Mouse (Mus musculus): ENCODE data around the gene Bcar1.
A peak's percentile ranks its signal among the peaks of the same experiment; 100 is the strongest.

Bcar1 gene

GRCm38 (mm10) chr8:111743792-111744696 lies at the start of gene Bcar1:
Gene Bcar1 (minus strand): TSS chr8:111743809.
- DNase-seq = peak; percentile 82 to 93

GRCm38 (mm10) chr8:111789639-111790038 lies 46.0 kb upstream of the Bcar1 start:
- DNase-seq = no peak

GRCm38 (mm10) chr8:111789200-111789599 lies 45.6 kb upstream of the Bcar1 start:
- DNase-seq = no peak

GRCm38 (mm10) chr8:111788497-111788896 lies 44.9 kb upstream of the Bcar1 start:
- DNase-seq = no peak

- DNase-seq = no peak
Observed at GRCm38 (mm10) chr8:111788085-111788484, 44.5 kb upstream of the Bcar1 start.

GRCm38 (mm10) chr8:111787683-111788082 lies 44.1 kb upstream of the Bcar1 start:
- DNase-seq = no peak

GRCm38 (mm10) chr8:111786701-111787588 lies 43.3 kb upstream of the Bcar1 start:
- DNase-seq = no peak

- DNase-seq = no peak
Observed at GRCm38 (mm10) chr8:111786116-111786515, 42.5 kb upstream of the Bcar1 start.

GRCm38 (mm10) chr8:111782671-111783394 lies 39.2 kb upstream of the Bcar1 start:
- no peak for DNase-seq

- DNase-seq = no peak
Observed at GRCm38 (mm10) chr8:111782161-111782560, 38.6 kb upstream of the Bcar1 start.

- DNase-seq = no peak
Observed at GRCm38 (mm10) chr8:111780697-111781424, 37.3 kb upstream of the Bcar1 start.

GRCm38 (mm10) chr8:111779690-111780089 lies 36.1 kb upstream of the Bcar1 start:
- DNase-seq = peak; percentile 75 to 76

GRCm38 (mm10) chr8:111778801-111779200 lies 35.2 kb upstream of the Bcar1 start:
- DNase-seq = no peak

GRCm38 (mm10) chr8:111776492-111776891 lies 32.9 kb upstream of the Bcar1 start:
- DNase-seq = no peak

GRCm38 (mm10) chr8:111775766-111776165 lies 32.2 kb upstream of the Bcar1 start:
- no peak for DNase-seq

- DNase-seq = no peak
Observed at GRCm38 (mm10) chr8:111773476-111773875, 29.9 kb upstream of the Bcar1 start.

- no peak for DNase-seq
Observed at GRCm38 (mm10) chr8:111773057-111773456, 29.4 kb upstream of the Bcar1 start.

GRCm38 (mm10) chr8:111772083-111772482 lies 28.5 kb upstream of the Bcar1 start:
- DNase-seq = no peak

- no peak for DNase-seq
Observed at GRCm38 (mm10) chr8:111771625-111772020, 28.0 kb upstream of the Bcar1 start.

- DNase-seq = no peak
Observed at GRCm38 (mm10) chr8:111770958-111771624, 27.5 kb upstream of the Bcar1 start.

GRCm38 (mm10) chr8:111769764-111770428 lies 26.3 kb upstream of the Bcar1 start:
- peak; percentile 39 to 46 for DNase-seq

All from kidney, postnatal 36 days (tissue).